Mouse (Mus musculus) spleen, adult 2 months (tissue): ENCODE results near the gene Cacna2d3.

Source experiments
- CTCF ChIP-seq: fragments of 200-500 bp; IDR thresholded peaks from 2 replicates; pipeline ENCODE4 v1.5.1; 2011; ENCODE audit warnings: mild to moderate bottlenecking, inconsistent platforms; ENCODE audit not compliant: insufficient read depth, insufficient read length, insufficient replicate concordance; ENCODE audit errors: extremely low read depth
- POLR2A ChIP-seq: fragments of 200-500 bp; IDR thresholded peaks from 2 replicates; pipeline ENCODE4 v1.6.1; 2011; ENCODE audit warnings: low read depth, low read length, inconsistent platforms

DNA sequence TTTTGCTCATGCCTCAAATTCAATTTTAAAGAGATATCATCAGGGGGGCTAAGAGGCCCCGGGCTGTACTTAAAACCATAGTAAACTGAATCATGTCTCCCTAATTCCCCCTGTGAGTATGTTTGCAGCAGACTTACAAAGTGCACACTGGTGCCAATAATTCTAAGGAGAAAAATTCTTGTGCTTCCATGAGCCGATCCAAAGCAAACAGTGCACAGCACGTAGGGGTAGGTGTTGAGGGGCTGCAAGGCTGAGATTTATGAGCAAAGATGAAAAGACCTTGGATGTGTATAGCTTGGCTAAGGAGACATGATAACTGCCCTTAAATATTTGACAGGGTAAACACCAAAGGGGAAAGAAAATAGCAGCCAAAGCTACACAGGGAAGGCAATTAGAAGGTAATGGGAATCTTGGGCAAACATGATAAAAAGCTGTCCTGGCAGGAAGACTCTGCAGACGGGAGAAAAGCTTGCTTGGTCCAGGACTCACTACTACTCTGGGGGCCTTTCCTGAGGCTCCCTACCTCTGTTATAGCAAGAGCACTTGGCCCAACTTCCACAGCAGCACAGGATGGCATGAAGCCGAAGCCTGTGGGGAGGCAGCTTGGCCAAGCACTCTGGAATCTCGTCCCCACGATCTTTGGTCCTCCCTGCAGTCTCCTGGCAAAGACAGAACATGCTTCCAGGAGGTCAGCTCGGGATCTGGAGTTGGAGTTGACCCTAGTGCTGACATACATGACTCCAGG lies 222.9 kb downstream of the Cacna2d3 start:
- TF ChIP-seq POLR2A: no peak
- no peak for TF ChIP-seq CTCF
